Mouse (Mus musculus): ENCODE results near the gene Hcst.

The Hcst gene

DNA sequence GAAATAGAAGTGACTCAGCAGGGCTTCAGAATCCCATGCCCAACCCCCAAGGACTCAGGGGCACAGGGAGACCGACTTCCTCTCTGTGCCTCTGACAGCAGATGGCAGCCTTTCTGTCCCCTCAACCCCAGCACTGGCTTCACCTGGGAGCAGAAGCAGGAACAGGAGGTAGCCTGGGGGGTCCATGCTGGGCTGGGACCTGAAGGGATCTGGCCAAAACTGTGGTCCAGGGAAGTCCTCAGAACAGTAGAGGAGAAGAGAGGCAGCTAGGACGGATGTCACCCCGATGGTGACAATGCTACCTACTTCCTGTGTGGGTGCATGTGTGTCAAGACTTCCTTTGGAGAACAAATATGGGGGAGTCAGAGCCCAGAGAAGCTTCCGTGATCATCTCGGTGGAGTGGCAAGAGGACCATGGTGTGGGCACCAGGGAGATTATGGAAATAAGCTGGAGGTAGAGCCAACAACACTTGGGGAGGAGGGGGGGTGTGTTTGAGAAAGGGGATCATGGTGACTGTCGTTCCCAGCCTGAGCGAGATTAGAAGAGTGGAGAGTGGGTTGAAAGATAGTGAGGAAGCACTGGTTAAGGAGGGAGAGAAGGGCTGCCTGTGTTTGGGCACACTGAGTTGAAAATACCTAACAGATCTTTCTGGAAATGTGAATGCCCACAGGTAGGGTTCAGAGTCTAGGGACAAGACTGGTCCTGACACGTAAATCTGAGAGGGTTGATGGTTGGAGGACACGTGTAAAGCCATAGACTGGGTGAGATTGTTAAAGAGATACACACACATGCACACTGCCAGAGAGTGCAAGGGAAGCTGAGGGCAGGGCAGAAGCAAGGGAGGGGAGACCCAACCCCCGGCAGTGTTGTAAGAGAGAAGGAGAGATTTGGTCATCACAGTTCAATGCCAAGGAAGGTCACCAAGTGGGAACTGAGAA is at the start of gene Hcst:
Hcst (minus strand) TSS at position 294 of the 939 bp plus-strand sequence.
- in situ Hi-C loops (cut with MboI; ENCODE audit: unreplicated experiment in 2 of 2) = no loop called here

DNA sequence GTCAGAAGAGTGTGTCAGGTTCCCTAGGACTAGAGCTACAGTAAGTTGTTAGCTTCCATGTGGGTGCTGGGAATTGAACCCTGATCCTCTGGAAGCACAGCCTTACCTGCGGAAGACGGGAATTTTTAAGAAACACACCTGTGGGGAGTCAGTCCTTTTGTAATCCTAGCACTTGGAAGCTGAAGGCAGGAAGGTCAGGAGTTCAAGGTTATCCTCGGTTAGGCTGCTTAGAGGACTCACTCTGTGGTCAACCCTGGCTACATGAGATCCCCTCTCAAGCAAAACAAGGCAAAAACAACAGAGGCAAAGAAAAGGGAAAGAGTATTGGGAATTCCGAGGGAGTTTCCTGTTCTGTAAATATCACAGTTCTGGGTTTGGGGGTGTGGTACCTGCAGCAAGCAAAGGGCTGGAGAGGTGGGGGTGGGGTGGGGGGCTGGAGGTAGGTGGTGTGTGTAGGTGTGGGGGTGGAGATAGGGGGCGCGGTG is 45.2 kb upstream of the Hcst start:
- in situ Hi-C loops (cut with MboI; ENCODE audit: unreplicated experiment in 2 of 2) = no loop called here

DNA sequence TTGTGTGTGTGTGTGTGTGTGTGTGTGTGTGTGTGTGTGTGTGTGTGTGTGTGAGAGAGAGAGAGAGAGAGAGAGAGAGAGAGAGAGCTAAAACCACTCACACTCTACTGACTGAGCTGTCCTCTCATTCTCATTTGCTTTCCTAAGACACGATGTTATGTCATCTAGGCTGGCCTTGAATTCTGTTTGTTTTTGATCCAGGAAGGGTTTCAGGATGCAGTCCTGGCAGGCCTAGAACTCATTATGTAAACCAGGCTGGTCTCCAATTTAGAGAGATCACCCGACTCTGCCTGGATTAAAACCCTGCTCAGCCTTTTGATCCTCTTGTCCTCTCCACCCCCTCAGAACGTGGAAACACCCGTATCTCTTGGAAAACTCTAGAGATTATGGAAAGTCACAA is 44.3 kb upstream of the Hcst start:
- in situ Hi-C loops (cut with MboI; ENCODE audit: unreplicated experiment in 2 of 2) = no loop called here

DNA sequence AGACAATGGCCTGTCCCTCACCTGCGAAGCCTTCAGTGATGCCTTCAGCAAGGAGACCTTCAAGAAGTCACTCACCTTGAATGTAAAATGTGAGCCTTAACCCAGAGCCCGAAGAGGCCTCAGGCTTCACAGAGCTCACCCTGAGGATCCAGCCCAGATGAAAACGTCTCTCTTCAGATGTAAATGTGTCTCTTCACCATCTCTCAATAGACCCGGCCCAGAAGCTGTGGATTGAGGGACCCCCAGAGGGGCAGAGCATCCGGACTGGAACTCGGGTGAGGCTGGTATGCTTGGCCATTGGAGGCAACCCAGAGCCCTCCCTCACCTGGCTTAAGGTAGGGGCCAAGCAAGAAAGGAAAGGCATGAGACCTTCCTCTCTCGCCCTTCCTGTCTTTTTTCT is 43.9 kb upstream of the Hcst start:
- in situ Hi-C loops (cut with MboI; ENCODE audit: unreplicated experiment in 2 of 2) = no loop called here

DNA sequence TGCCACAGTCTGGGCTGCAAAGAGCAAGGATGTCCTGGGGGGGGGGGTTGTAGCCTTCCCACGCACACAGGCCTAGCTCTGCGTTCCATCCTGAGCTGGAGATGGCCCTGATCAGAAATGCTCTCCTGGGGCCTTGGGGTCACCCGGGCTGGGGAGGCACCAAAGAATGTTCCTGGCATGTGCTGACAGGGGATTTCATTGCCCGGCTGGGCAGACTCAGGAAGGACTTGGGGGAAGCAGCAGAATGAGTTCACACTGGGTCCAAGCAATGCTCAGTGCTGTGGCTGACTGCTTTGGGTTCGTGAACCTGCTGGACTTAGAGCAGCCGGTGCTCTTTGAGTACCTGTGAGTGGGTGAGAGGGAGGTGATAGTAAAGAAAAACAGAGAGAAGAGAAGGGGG is 39.8 kb upstream of the Hcst start:
- in situ Hi-C loops (cut with MboI; ENCODE audit: unreplicated experiment in 2 of 2) = no loop called here

DNA sequence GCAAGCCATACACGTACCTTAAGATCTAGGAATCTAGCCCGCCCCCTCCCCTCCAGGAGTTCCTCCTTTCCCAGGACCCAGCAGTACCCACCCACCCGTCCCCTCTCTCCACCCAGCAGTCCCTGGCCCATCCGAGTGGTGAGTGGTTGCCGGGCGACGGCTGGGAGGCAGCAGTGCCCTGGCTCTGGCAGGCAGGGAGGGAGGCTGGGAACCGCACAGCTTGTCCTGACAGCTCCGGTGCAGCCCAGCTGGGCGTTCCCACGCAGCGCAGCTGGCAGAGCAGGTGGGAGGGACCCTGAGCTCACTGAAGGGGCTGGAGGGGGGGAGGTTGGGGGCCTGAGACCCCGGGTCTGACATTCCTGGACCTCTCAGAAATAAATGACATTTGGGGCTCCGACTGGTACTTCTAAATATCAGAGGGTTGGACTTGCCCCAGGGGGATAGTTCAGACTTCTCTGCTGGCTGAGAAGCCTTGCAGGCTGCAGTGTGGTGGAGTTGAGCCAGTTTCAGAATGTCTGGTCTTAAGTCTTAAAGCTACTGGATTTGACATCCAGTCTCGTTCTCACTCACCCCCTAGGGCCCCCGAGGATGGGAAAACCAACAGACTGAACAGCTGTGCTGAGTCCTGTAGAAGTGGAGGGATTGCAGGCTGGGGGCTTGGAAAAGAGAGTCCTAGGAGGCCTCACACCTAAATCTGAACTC is 38.1 kb upstream of the Hcst start, which contains the start of the genes Kirrel2 and Nphs1:
Kirrel2 (minus strand) TSS at position 62 of the 702 bp plus-strand sequence.
Nphs1 (plus strand) TSS at position 687 of the 702 bp plus-strand sequence.
- in situ Hi-C loops (cut with MboI; ENCODE audit: unreplicated experiment in 2 of 2) = no loop called here

DNA sequence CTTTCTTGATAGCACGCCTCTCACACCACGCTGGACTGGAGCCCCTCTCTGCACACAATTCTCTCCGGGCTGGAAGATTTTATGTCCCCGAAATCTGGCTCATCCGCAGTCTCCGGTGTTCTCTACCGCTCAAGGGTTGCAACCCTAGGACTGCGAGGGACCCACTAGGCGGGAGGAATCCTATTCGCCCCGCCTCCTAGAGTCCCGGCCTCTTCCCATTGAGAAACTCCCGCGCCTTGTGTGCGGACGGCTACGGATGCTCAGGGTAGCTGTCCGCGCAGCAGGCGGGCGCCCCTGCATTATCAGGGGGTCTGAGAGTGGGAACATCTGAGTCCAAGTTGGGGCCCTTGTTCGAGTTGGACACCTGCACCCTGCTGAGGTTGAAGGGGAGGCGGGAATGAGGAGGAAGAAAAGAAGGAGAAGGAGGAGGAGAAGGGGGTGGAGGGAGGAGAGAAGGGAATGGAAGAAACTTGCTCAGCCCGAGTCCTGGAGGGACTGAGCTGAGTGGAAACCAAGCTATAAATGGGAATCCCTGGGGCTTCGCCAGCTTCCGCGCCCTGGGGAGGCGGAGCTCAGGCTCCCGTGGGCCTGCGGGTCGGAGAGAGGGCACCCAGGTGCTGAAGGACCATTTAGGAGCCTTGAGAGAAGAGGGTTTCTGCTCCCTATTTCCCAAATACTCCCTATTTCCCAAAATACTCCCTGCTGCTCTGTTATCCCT is 37.4 kb upstream of the Hcst start:
- in situ Hi-C loops (cut with MboI; ENCODE audit: unreplicated experiment in 2 of 2) = no loop called here

DNA sequence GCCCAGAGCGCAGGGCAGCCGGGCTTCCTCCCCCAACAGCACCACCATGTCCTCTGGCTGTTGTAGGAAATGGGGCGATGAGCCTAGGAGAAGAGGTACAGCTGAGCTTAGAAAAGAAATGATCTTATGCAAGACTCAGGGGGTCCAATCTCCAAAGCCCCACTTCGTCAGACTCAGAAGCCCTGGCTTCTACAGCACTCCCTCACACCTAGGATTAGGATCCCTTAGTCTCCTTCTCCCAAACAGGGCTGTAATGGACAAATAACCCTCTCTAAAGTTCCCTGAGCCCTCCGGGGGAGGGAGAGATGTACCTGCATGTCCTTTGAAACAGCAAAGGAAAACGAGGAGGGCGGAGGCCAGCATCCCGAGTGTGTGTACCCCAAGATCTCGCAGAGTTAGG is 36.8 kb upstream of the Hcst start:
- in situ Hi-C loops (cut with MboI; ENCODE audit: unreplicated experiment in 2 of 2) = no loop called here

DNA sequence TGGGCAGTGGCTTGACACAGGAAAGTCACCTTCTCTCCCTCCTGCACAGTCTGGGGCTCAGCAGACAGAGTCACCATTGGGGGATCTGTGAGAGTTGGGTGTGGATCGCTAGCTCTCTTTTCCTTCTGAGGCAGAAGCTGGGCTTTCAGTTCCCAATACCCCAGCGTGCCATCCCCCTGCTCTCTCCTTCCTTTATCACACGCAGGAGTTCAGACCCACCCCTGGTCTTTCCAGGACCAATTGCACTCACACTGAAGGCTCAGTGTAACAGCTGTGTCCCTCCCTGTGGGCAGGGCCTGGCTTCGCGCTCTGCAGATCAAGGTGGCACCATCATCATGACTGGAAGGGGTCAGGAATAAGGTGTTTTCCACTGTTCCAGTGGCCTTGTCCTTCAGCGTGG is 34.6 kb upstream of the Hcst start:
- in situ Hi-C loops (cut with MboI; ENCODE audit: unreplicated experiment in 2 of 2) = no loop called here

DNA sequence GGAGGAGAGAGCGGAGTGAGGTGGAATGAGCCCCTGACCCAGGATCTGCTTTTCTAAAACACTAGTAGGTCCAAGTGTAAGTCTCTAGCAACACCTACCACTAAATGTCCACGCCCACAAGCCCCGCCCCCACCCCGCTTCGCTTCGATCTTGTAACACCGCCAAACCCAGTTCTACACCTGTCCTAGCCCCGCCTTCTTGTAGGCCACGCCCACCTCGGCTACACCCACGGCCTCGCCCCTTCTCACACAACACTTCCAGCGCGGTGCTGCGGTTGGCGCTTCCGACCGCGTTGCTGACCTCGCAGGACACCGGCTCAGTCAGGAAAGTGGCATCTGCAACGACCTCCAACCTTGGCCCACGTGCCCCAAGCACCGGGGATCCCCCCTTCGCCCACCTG is 34.1 kb upstream of the Hcst start:
- in situ Hi-C loops (cut with MboI; ENCODE audit: unreplicated experiment in 2 of 2) = no loop called here

DNA sequence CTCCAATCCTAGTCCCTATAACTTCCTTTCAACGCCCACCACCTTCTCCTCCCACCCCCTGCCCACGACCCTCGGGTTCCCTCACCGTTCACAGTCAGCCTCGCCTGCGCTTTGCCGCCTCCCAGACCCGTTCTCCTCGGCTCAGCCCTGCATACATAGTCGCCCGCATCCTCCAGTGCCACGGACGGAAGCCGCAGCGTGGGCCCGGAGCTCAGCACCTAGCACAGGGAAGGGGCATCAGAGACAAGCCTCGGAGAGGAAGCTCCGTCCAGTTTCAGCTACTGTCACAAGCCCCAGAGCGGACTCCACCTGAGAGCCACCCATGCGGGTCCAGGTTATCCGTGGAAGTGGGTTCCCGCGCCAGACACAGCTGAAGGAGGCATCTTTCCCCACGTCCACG is 33.7 kb upstream of the Hcst start:
- in situ Hi-C loops (cut with MboI; ENCODE audit: unreplicated experiment in 2 of 2) = no loop called here

DNA sequence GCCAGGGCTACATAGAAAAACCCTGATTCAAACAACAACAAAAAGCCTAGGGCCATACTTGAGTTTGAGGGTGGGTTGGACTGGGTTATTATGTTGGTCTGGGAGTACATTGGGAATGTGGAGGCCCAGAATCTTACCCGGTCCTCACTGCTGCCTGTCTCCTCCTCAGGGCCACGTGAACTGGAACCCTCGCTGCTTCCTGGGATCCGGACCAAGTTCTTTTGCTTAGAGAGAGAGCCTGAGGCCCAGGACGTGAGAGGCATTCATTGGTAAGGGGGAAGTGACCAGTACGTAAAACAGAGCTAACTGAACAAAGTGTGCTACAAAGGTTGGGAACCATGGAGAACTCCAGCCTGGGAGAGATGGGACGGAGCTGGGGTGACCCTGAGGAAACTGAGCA is 30.6 kb upstream of the Hcst start:
- in situ Hi-C loops (cut with MboI; ENCODE audit: unreplicated experiment in 2 of 2) = no loop called here

DNA sequence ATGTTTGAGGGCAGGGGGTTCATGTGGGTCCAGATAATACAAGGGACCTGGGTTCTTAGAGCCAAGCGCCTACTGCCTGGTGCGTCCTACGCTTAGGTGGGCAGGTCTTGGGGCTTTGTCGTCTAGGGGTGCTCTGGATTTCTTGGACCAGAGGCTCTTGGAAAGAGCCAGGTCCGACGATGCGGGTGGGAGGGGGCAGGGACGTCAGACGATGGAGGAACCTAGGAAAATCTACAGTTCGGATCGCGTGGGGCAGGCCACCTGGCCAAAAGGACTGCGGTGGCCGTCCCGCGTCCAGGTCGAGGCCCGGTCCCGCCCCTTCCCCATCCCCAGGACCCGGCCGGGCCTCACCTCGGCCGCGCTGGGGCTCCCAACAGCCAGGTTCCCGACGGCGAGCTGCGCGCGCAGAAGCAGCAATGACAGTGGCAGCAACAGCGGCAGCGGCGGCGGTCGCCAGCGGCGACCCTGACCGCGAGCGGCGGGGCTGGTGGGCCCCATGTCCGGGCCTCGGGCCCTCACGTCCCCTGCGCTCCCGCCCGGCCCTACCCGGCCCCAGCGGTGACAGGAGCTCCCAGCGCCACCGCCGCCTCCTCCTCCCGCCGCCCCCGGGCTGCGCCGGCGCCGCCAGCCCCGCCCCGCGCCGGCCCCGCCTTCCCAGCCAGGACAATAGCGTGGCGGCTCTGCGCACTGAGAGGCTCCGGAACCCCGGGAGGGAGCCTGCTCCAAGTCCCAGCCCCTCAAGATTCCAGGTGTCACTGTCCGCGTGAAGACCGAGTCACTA is 25.5 kb upstream of the Hcst start, which contains the start of gene Aplp1:
Aplp1 (minus strand) TSS at position 565 of the 781 bp plus-strand sequence.
- in situ Hi-C loops (cut with MboI; ENCODE audit: unreplicated experiment in 2 of 2) = loop anchor here (5.0 to 10.0 kb wide), 2 partner anchors 32 to 50 kb away; partner anchors contain the start of gene Prodh2 (in 1 of the 2)

DNA sequence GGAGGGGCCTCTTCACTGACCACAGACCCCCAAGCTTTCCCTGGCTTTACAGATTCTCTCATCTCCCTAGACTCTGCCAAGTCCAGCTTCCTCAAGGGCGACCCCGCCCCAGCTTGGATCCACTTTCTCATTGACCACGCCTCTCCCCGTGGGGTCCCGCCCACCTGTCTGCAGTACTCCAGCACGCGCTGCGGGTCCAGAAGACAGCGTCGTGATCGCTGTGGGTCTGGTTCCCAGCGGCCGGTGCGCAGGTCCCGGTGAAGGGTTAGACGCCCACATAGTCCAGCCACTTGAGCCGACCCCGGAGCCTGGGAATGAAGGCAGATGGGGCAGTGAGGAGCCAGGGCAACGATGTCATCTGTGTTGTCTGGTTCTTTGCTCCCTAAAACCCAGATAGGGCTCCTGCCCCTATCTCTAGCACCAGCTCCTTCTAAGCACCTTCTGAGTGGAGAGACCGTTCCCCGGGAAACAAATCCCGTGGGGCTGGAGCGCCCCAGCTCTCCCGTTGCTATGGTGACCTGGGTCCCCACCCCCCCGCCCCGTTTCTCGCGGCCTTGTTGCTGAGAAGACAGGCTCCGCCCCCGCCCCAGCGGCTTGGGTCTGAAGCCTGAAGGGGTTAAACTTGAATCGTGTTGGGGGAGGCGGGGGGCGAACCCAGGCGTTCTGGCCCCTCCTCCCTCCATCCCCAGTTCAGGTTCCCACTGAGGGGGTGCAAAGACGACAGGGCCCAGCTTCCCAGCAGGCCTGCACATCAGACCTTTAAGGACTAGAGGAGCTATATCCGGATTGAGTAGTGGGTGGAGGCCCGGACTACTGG is 24.7 kb upstream of the Hcst start:
- in situ Hi-C loops (cut with MboI; ENCODE audit: unreplicated experiment in 2 of 2) = loop anchor here (5.0 to 10.0 kb wide), 2 partner anchors 33 to 50 kb away; partner anchors contain the start of gene Prodh2 (in 1 of the 2)

DNA sequence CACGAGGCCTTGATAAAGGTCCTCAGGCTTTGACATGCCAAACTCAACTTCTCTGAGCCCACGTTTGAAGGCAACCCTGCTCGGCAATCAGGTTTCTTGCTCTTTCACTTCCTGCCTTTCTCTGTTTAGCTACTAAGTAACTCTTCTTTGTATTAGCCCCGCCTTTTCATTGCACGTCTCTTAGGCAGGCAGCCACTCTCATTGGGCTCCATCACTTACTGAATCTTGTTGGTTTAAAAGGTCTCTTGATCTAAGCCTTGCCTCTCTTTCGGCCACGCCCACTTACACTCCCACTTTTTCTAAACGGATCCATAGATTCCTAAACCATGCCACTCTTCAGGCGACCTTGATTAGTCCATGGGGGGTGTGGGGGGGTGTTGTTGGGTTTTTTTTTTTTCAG is 24.0 kb upstream of the Hcst start:
- in situ Hi-C loops (cut with MboI; ENCODE audit: unreplicated experiment in 2 of 2) = loop anchor here (5.0 to 10.0 kb wide), 2 partner anchors 34 to 51 kb away; partner anchors contain the start of gene Prodh2 (in 1 of the 2)

DNA sequence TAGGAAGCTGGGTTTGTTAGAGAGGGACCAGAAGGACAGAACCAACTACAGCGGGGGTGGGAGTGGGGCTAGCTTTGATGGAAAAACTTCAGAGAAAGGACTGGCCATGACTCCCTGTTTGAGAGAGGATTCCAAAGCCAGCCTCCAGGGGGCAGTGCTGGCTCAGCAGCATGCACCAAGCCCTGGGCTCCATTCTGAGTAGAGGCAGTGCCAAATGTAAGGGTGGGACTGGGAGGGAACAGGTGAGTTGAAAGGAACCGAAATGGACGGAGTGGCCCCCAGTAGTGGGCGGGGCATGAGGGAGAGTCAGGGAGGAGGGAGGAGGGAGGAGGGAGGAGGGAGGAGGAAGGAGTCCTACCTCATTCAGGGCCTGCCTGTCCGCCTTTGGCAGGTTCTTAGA is 21.0 kb upstream of the Hcst start:
- in situ Hi-C loops (cut with MboI; ENCODE audit: unreplicated experiment in 2 of 2) = loop anchor here (5.0 to 10.0 kb wide), 2 partner anchors 37 to 54 kb away; partner anchors contain the start of gene Prodh2 (in 1 of the 2)

DNA sequence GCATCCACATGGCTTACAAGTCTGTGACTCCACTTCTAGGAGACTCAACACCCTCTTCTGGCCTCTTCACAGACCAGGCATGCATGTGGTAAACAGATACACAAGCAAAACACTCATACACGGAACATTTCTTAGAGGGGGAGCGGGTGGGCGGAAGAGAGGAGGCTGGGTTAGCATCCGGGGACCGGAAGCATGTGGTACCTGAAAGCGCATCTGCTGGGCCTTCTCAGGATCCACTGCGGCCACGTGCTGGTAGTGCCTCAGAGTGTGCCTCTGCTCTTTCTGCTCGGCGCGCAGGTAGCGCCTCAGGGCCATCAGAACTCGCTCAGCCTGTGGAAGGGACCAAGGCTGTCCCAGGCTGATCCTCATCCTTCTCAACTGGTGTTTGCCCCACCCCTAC is 20.1 kb upstream of the Hcst start:
- in situ Hi-C loops (cut with MboI; ENCODE audit: unreplicated experiment in 2 of 2) = loop anchor here (5.0 to 10.0 kb wide), 4 partner anchors 33 to 65 kb away; partner anchors contain the start of gene Prodh2 (in 1 of the 2)

DNA sequence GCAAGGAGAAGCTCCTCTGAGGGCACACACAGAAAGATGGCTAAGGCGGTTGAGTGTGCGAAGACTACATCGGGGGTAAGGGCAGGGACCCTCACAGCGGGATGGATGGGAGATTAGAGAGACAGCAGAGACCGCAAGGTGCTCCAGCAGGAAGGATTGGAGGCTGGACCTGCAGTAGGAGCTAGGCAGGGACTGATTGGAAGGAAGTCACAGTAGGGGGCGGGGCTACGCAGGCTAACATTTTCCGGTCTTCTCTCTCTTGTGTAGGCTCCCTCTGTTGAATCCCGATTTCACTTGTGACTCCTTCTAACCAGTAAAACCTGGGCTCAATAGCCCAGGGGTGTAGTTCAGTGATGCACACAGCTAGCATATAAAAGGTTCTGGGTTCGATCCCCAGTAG is 17.2 kb upstream of the Hcst start:
- in situ Hi-C loops (cut with MboI; ENCODE audit: unreplicated experiment in 2 of 2) = loop anchor here (5.0 to 10.0 kb wide), 2 partner anchors 35 to 62 kb away; no protein-coding TSS in a partner anchor

Measured in v-Abl transformed pro-B cells (cell line).